Mouse (Mus musculus): ENCODE measurements around the gene Agpat4. TPM values are rescaled to one million over a fixed set of nuclear protein-coding genes. Genes with fewer than 3 reads are reported as not detected.

The Agpat4 gene
- polyA plus RNA-seq, 1 experiment from 2014 or later: 17.5 TPM

DNA sequence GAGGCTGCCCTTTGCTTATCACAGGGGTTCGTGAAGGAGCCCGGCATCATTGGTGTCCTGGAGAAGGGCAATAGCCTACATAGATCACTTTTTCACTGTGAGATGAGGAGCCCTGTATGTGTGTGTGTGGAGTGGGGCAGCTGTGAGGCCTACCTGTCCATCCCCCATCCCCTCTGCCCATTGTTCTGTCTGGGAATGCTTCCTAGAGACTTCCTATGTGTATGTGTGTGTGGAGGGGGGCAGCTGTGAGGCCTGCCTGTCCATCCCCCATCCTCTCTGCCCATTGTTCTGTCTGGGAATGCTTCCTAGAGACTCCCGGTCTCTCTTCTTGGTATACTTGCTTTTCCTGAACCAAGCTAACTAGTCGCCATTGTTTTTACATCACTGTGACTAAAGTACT is 8.6 kb downstream of the Agpat4 start:
- Histone ChIP-seq H3K27me3 (ENCODE audit: control insufficient read depth, insufficient read depth, low read length) (no peaks in the 10 kb centered on the region), H3K4me2 (ENCODE audit: low read depth, low read length) (no peak overlapping the region), H3K36me3 (replicated peaks; ENCODE audit: control insufficient read depth, insufficient read depth, low read depth, low read length) (peaks cover 2% of the 10 kb centered on the region; the same call in 1 of the 2 replicates), H3K9me3 (replicated peaks; ENCODE audit: control insufficient read depth, low read length) (no peaks in the 10 kb centered on the region), H3K4me1 (ENCODE audit: control insufficient read depth, insufficient read depth, low read length) (no peaks in the 10 kb centered on the region), H3K9ac (replicated peaks; ENCODE audit: low read length) (no peak overlapping the region), H3K4me3 (ENCODE audit: low read depth, low read length) (no peak overlapping the region), H3K27ac (replicated peaks; ENCODE audit: low read depth, low read length) (no peak overlapping the region)
- DNase-seq (ENCODE audit: low spot score) (no peak), ATAC-seq (replicated peaks; ENCODE audit: insufficient number of reproducible peaks, low FRiP score, low TSS enrichment, low read depth) (no peak)
- WGBS: 83% methylated on average over 4 of the region's 4 CpGs

DNA sequence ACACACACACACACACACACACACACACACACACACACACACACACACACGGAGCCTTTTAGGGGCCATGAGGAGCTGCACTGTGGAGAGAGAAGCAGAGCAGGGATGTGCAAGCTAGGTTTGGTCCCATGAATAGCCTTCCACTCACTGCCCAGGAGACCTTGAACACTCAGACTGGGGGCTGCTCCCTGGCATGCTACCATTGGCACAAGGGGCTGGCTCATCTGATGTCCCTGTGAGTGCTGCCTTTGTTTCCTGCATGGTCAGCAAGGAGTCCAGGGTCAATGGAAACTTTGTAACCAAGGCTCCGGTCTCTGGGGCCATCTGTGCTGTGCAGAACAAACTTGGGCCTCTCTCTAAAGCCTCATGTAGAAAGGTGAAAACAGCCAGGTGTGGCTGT is 10.5 kb downstream of the Agpat4 start:
- Histone ChIP-seq H3K4me3 (ENCODE audit: low read depth, low read length) (no peak overlapping the region), H3K4me2 (ENCODE audit: low read depth, low read length) (no peak overlapping the region), H3K27ac (replicated peaks; ENCODE audit: low read depth, low read length) (no peak overlapping the region), H3K36me3 (replicated peaks; ENCODE audit: control insufficient read depth, insufficient read depth, low read depth, low read length) (peaks cover 2% of the 10 kb centered on the region; the same call in 1 of the 2 replicates), H3K9ac (replicated peaks; ENCODE audit: low read length) (no peak overlapping the region), H3K27me3 (ENCODE audit: control insufficient read depth, insufficient read depth, low read length) (no peaks in the 10 kb centered on the region), H3K4me1 (ENCODE audit: control insufficient read depth, insufficient read depth, low read length) (no peaks in the 10 kb centered on the region), H3K9me3 (replicated peaks; ENCODE audit: control insufficient read depth, low read length) (no peaks in the 10 kb centered on the region)
- ATAC-seq (replicated peaks; ENCODE audit: insufficient number of reproducible peaks, low FRiP score, low TSS enrichment, low read depth) (no peak), DNase-seq (ENCODE audit: low spot score) (no peak)
- 86% methylated on average over 1 of the region's 2 CpGs for WGBS

DNA sequence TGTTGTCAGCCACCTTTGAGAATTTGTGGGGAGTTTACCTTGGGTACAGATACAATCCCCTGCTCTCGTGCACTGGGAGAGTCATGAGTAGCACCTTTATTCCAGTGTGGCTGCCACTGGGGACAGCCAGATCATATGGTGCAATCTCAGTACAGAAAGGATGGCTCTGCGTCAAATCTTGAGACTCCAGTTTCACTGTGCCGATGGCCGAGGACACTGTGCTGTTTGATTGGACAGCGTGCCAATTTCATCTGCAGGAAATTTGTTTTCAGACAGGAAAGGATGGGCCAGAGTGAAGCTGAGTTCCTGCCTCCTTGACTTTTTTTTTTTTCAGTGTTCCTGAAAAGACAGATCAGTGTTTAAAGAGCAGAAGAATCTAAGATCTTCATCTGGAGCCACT is 12.7 kb downstream of the Agpat4 start:
- Histone ChIP-seq H3K9me3 (replicated peaks; ENCODE audit: control insufficient read depth, low read length) (no peaks in the 10 kb centered on the region), H3K27me3 (ENCODE audit: control insufficient read depth, insufficient read depth, low read length) (no peaks in the 10 kb centered on the region), H3K27ac (replicated peaks; ENCODE audit: low read depth, low read length) (no peak overlapping the region), H3K9ac (replicated peaks; ENCODE audit: low read length) (no peak overlapping the region), H3K4me2 (ENCODE audit: low read depth, low read length) (no peak overlapping the region), H3K4me1 (ENCODE audit: control insufficient read depth, insufficient read depth, low read length) (no peaks in the 10 kb centered on the region), H3K4me3 (ENCODE audit: low read depth, low read length) (no peak overlapping the region), H3K36me3 (replicated peaks; ENCODE audit: control insufficient read depth, insufficient read depth, low read depth, low read length) (no peaks in the 10 kb centered on the region)
- WGBS: 84% methylated on average over 5 of the region's 5 CpGs
- no peak for DNase-seq (ENCODE audit: low spot score)
- ATAC-seq (replicated peaks; ENCODE audit: insufficient number of reproducible peaks, low FRiP score, low TSS enrichment, low read depth): no peak

DNA sequence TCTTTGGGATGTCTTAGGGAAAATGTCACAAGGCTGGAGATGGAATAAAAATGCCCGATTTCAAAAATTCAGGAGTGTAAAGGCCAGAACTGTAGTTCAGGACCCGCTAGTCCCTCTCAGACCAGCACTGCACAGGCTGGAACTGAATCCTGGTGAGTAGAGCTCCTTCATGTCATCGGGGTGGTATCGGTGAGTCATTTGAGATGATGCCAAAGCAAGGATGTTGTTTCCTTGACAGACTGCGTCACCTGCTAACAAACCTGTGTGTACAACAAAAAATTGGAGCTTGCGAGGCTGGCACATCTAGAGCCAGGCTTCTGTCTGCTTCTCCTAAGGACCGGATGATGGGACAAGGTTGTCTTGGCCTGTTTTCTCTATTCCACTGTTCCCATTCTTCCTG is 13.1 kb downstream of the Agpat4 start:
- 95% methylated on average over 7 of the region's 7 CpGs for WGBS
- Histone ChIP-seq H3K9me3 (replicated peaks; ENCODE audit: control insufficient read depth, low read length) (no peaks in the 10 kb centered on the region), H3K4me1 (ENCODE audit: control insufficient read depth, insufficient read depth, low read length) (no peaks in the 10 kb centered on the region), H3K27ac (replicated peaks; ENCODE audit: low read depth, low read length) (no peak overlapping the region), H3K36me3 (replicated peaks; ENCODE audit: control insufficient read depth, insufficient read depth, low read depth, low read length) (no peaks in the 10 kb centered on the region), H3K4me3 (ENCODE audit: low read depth, low read length) (no peak overlapping the region), H3K9ac (replicated peaks; ENCODE audit: low read length) (no peak overlapping the region), H3K27me3 (ENCODE audit: control insufficient read depth, insufficient read depth, low read length) (no peaks in the 10 kb centered on the region), H3K4me2 (ENCODE audit: low read depth, low read length) (no peak overlapping the region)
- ATAC-seq (replicated peaks; ENCODE audit: insufficient number of reproducible peaks, low FRiP score, low TSS enrichment, low read depth): no peak
- no peak for DNase-seq (ENCODE audit: low spot score)

DNA sequence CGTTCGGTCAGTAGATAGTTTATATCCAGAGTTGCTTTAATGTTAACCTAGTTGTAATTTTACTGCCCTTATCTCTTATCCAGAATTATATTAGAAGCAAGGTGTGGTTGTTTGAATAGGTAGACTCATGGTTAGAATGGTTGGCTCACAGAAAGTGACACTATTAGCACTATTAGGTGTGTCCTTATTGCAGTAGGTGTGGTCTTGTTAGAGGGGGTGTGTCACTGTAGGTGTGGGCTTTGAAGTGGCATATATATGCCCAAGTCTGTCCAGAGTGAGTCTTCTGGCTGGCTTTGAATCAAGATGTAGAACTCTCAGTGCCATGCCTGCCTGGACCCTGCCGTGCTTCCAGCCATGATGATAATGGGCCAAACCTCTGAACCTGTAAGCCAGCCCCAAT is 14.4 kb downstream of the Agpat4 start:
- Histone ChIP-seq H3K9ac (replicated peaks; ENCODE audit: low read length) (no peak overlapping the region), H3K27me3 (ENCODE audit: control insufficient read depth, insufficient read depth, low read length) (no peaks in the 10 kb centered on the region), H3K4me3 (ENCODE audit: low read depth, low read length) (no peak overlapping the region), H3K27ac (replicated peaks; ENCODE audit: low read depth, low read length) (no peak overlapping the region), H3K36me3 (replicated peaks; ENCODE audit: control insufficient read depth, insufficient read depth, low read depth, low read length) (no peaks in the 10 kb centered on the region), H3K4me1 (ENCODE audit: control insufficient read depth, insufficient read depth, low read length) (no peaks in the 10 kb centered on the region), H3K9me3 (replicated peaks; ENCODE audit: control insufficient read depth, low read length) (no peaks in the 10 kb centered on the region), H3K4me2 (ENCODE audit: low read depth, low read length) (no peak overlapping the region)
- ATAC-seq (replicated peaks; ENCODE audit: insufficient number of reproducible peaks, low FRiP score, low TSS enrichment, low read depth) (no peak), DNase-seq (ENCODE audit: low spot score) (no peak)
- 97% methylated on average over 3 of the region's 3 CpGs for WGBS

DNA sequence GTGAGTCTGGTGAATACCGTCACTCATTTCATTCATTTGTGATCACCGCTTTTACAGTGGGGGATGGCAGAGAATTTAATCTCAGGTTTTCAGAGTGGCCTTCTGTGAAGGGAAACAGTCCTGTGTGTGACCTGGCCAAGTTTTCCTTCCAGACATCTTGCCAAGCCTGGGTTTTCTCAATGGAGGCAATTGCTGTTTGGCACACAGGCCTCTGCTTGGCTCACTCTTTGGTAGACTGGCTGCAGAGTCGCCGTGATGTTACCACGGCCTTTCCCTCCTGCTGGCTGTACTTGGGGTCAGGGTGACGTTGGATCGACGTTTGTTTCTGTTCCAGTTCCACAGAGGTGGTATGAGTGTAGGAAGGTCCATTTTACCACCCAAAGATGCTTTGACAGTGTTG is 15.5 kb downstream of the Agpat4 start:
- no peaks in the 10 kb centered on the region for H3K9me3 ChIP-seq (replicated peaks; ENCODE audit: control insufficient read depth, low read length)
- no peaks in the 10 kb centered on the region for H3K4me1 ChIP-seq (ENCODE audit: control insufficient read depth, insufficient read depth, low read length)
- H3K4me2 ChIP-seq (ENCODE audit: low read depth, low read length): no peak overlapping the region
- no peaks in the 10 kb centered on the region for H3K36me3 ChIP-seq (replicated peaks; ENCODE audit: control insufficient read depth, insufficient read depth, low read depth, low read length)
- no peaks in the 10 kb centered on the region for H3K27me3 ChIP-seq (ENCODE audit: control insufficient read depth, insufficient read depth, low read length)
- no peak overlapping the region for H3K4me3 ChIP-seq (ENCODE audit: low read depth, low read length)
- H3K27ac ChIP-seq (replicated peaks; ENCODE audit: low read depth, low read length): no peak overlapping the region
- H3K9ac ChIP-seq (replicated peaks; ENCODE audit: low read length): no peak overlapping the region
- DNase-seq (ENCODE audit: low spot score) (no peak), ATAC-seq (replicated peaks; ENCODE audit: insufficient number of reproducible peaks, low FRiP score, low TSS enrichment, low read depth) (no peak)
- 93% methylated on average over 8 of the region's 8 CpGs for WGBS

DNA sequence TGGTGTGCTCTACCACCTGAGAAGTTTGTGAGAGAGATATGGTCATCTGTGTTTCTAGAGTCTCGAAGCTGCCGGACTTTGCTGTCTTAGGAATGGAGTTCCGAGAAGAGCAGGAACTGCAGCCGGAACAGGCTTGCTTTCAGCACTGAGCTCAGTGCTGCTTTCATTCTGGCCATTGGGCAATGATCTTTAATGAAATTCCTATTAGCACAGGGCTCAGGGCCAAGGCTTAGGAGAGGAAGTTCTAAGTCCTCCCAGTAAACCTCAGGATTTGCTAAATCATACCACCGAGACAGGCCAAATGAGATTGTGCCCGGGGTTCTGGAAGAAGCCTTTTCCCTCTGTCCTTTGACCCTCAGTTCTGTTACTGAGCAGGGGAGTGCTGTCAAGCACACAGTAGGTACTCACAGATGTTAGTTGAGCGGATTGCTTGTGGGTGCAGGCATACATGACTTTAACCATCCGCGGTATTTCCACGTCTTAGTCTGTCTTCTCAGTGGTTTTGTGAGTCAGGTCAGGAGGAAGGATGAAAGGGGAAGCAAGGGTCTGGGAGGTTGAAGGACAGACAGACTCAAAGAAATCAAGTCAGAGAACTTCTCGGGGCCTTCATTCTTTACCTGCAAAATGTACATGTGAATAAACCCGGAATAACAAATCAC is 16.6 kb downstream of the Agpat4 start:
- Histone ChIP-seq H3K36me3 (replicated peaks; ENCODE audit: control insufficient read depth, insufficient read depth, low read depth, low read length) (no peaks in the 10 kb centered on the region), H3K27ac (replicated peaks; ENCODE audit: low read depth, low read length) (no peak overlapping the region), H3K27me3 (ENCODE audit: control insufficient read depth, insufficient read depth, low read length) (no peaks in the 10 kb centered on the region), H3K4me1 (ENCODE audit: control insufficient read depth, insufficient read depth, low read length) (no peaks in the 10 kb centered on the region), H3K9me3 (replicated peaks; ENCODE audit: control insufficient read depth, low read length) (no peaks in the 10 kb centered on the region), H3K4me2 (ENCODE audit: low read depth, low read length) (no peak overlapping the region), H3K9ac (replicated peaks; ENCODE audit: low read length) (no peak overlapping the region), H3K4me3 (ENCODE audit: low read depth, low read length) (no peak overlapping the region)
- ATAC-seq (replicated peaks; ENCODE audit: insufficient number of reproducible peaks, low FRiP score, low TSS enrichment, low read depth) (no peak), DNase-seq (ENCODE audit: low spot score) (no peak)
- WGBS: 95% methylated on average over 12 of the region's 12 CpGs

DNA sequence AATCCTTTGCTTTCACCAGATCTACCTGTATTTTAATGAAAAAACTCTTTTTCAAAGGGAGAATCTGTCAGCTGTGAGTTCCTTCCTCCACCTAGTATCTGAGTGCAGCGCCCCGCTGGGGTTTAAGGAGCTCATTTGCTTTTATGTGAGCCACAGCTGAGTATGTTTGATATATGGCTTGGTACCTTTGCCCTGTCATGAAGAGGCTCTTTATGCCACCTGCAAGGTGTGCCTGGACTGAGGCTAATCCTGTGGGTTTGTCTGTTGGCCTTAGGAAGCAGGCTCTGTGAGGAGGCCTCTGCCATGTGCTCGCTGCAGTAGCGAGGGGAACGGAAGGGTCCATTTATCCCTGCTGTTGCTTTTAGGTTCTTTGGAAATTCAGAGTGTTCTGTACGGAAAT is 19.9 kb downstream of the Agpat4 start:
- Histone ChIP-seq H3K27ac (replicated peaks; ENCODE audit: low read depth, low read length) (no peak overlapping the region), H3K4me3 (ENCODE audit: low read depth, low read length) (no peak overlapping the region), H3K4me2 (ENCODE audit: low read depth, low read length) (no peak overlapping the region), H3K9me3 (replicated peaks; ENCODE audit: control insufficient read depth, low read length) (no peaks in the 10 kb centered on the region), H3K36me3 (replicated peaks; ENCODE audit: control insufficient read depth, insufficient read depth, low read depth, low read length) (no peaks in the 10 kb centered on the region), H3K9ac (replicated peaks; ENCODE audit: low read length) (no peak overlapping the region), H3K27me3 (ENCODE audit: control insufficient read depth, insufficient read depth, low read length) (no peaks in the 10 kb centered on the region), H3K4me1 (ENCODE audit: control insufficient read depth, insufficient read depth, low read length) (no peaks in the 10 kb centered on the region)
- WGBS: 94% methylated on average over 6 of the region's 6 CpGs
- ATAC-seq (replicated peaks; ENCODE audit: insufficient number of reproducible peaks, low FRiP score, low TSS enrichment, low read depth) (no peak), DNase-seq (ENCODE audit: low spot score) (no peak)

Data from embryonic facial prominence, embryonic 11.5 days (tissue).